Comparison of ENCODE assay signal across 11 mouse cellular contexts in genomic region chr11:72025843-72026242, GRCm38 (mm10). TPM values are rescaled to one million over a fixed set of nuclear protein-coding genes. Genes with fewer than 3 reads are reported as not detected.
DNase-seq lines count a peak whose midpoint lies in the region; ATAC-seq and TF ChIP-seq lines count a peak whose summit lies in the region.
"Had no signal": no experiment of that assay in that cellular context is flagged by ENCODE, and none has a peak within 500 bp of the region (broad histone marks: within the 10 kb centered on the region; RNA-seq: fewer than 3 reads in every experiment).

No protein-coding gene starts in this region.

- DNase-seq in B cell, adult 2 months, result peak; percentile 20 to 22
- DNase-seq in Patski (ENCODE audit: low read depth, low spot score), result no peak
- peak in 1 of 3 experiments; percentile 11 for DNase-seq in liver, embryonic 14.5 days (ENCODE audit: low read depth in 3 of 3, low spot score in 3 of 3)
- no peak for DNase-seq in adrenal gland, adult 8-10 months
- DNase-seq in frontal cortex, postnatal 36 days (ENCODE audit: low spot score in 2 of 2), result no peak
- DNase-seq: adrenal gland, postnatal 10 days; right cerebral cortex, postnatal 25 days had no signal

- no peaks in the 10 kb centered on the region for H3K27me3 ChIP-seq in intestine, postnatal 0 days (replicated peaks; ENCODE audit: control insufficient read depth, insufficient read depth, low read length)
- H3K27me3 ChIP-seq in intestine, embryonic 16.5 days (replicated peaks; ENCODE audit: control insufficient read depth, insufficient read depth, low read length), result peaks cover 3% of the 10 kb centered on the region; the same call in 1 of the 2 replicates
- peaks cover 3% of the 10 kb centered on the region for H3K27me3 ChIP-seq in Patski
- H3K27me3 ChIP-seq in liver, embryonic 14.5 days (ENCODE audit: control insufficient read depth, insufficient read depth, low read length), result no peaks in the 10 kb centered on the region

- H3K36me3 ChIP-seq in intestine, postnatal 0 days (ENCODE audit: control insufficient read depth, insufficient read depth), result no peaks in the 10 kb centered on the region
- no peaks in the 10 kb centered on the region for H3K36me3 ChIP-seq in intestine, embryonic 16.5 days (ENCODE audit: control insufficient read depth, insufficient read depth, low read length)
- no peaks in the 10 kb centered on the region for H3K36me3 ChIP-seq in liver, embryonic 14.5 days (replicated peaks; ENCODE audit: control insufficient read depth, insufficient read depth, low read depth)

- POLR2A ChIA-PET in Patski (lab: Charles Lee), result no interaction called here

- H3K4me1 ChIP-seq in intestine, postnatal 0 days (replicated peaks; ENCODE audit: control insufficient read depth, insufficient read depth, low read length), result no peaks in the 10 kb centered on the region
- no peaks in the 10 kb centered on the region for H3K4me1 ChIP-seq in intestine, embryonic 16.5 days (ENCODE audit: control insufficient read depth, insufficient read depth, low read length)
- peaks cover 0 to 4% of the 10 kb centered on the region in 2 experiments; a peak in 2 of 4 replicates for H3K4me1 ChIP-seq in liver, embryonic 14.5 days (replicated peaks; ENCODE audit: control insufficient read depth in 2 of 2, insufficient read depth in 2 of 2, low read length in 1 of 2)

- no peaks in the 10 kb centered on the region for H3K9me3 ChIP-seq in intestine, postnatal 0 days (ENCODE audit: control insufficient read depth)
- H3K9me3 ChIP-seq in intestine, embryonic 16.5 days (ENCODE audit: control insufficient read depth, low read length), result no peaks in the 10 kb centered on the region
- no peaks in the 10 kb centered on the region for H3K9me3 ChIP-seq in liver, embryonic 14.5 days (ENCODE audit: control insufficient read depth, low read length)

- 40% methylated on average over 5 of the region's 5 CpGs for whole genome bisulfite sequencing in intestine, postnatal 0 days
- WGBS in intestine, embryonic 16.5 days, result 41% methylated on average over 5 of the region's 5 CpGs
- WGBS in liver, embryonic 14.5 days (ENCODE audit: insufficient replicate concordance), result 22% methylated on average over 5 of the region's 5 CpGs

- no peak for ATAC-seq in intestine, postnatal 0 days
- no peak for ATAC-seq in intestine, embryonic 16.5 days
- peak; percentile 36 for ATAC-seq in Patski
- ATAC-seq in liver, embryonic 14.5 days (ENCODE audit: insufficient read depth), result no peak
- no peak for ATAC-seq in frontal cortex, adult (ENCODE audit: low TSS enrichment)
- ATAC-seq: forebrain, embryonic 16.5 days had no signal

- H3K4me2 ChIP-seq in intestine, postnatal 0 days (replicated peaks; ENCODE audit: low read depth), result no peak overlapping the region
- no peak overlapping the region for H3K4me2 ChIP-seq in intestine, embryonic 16.5 days (ENCODE audit: low read depth, low read length)
- no peak overlapping the region for H3K4me2 ChIP-seq in liver, embryonic 14.5 days (ENCODE audit: low read depth)

- CTCF ChIA-PET in Patski (lab: Charles Lee), result interaction anchor here (0.7 to 7.7 kb wide), 7 partner anchors 9 to 350 kb away, joined by 3 to 59 read pairs (median 4); partner anchors contain the start of genes Aipl1 and Pimreg

- no peak overlapping the region for H3K9ac ChIP-seq in intestine, postnatal 0 days (ENCODE audit: low read depth, low read length)
- H3K9ac ChIP-seq in intestine, embryonic 16.5 days (ENCODE audit: low read depth, low read length), result no peak overlapping the region
- no peak overlapping the region for H3K9ac ChIP-seq in liver, embryonic 14.5 days (replicated peaks)

- in situ Hi-C loops in Patski (cut with MboI; ENCODE audit: low pct_unique_long_range_greater_than_20kb), result loop anchor here (10.0 to 25.0 kb wide), 2 partner anchors 171 to 1014 kb away; partner anchors contain the start of genes Derl2, Dhx33 and Mis12

- no peak overlapping the region for H3K4me3 ChIP-seq in intestine, postnatal 0 days (ENCODE audit: low read depth, low read length)
- H3K4me3 ChIP-seq in intestine, embryonic 16.5 days (ENCODE audit: low read length), result no peak overlapping the region
- H3K4me3 ChIP-seq in liver, embryonic 14.5 days (ENCODE audit: insufficient read depth in 1 of 2, low read depth in 2 of 2, low read length in 2 of 2), result no peak overlapping the region

- TF ChIP-seq CTCF in intestine, postnatal 0 days (IDR thresholded peaks at IDR 0.05; ENCODE audit: low read depth), result peak; percentile 64
- TF ChIP-seq CTCF in Patski (IDR thresholded peaks at IDR 0.05), result no peak
- peak; percentile 57 for TF ChIP-seq CTCF in liver, embryonic 14.5 days (IDR thresholded peaks at IDR 0.05; ENCODE audit: low read depth)

- no peak overlapping the region for H3K27ac ChIP-seq in intestine, postnatal 0 days (ENCODE audit: low read depth, low read length)
- no peak overlapping the region for H3K27ac ChIP-seq in intestine, embryonic 16.5 days (ENCODE audit: low read length)
- no peak overlapping the region for H3K27ac ChIP-seq in liver, embryonic 14.5 days

- no peak for TF ChIP-seq EP300 in liver, embryonic 14.5 days (IDR thresholded peaks at IDR 0.05; ENCODE audit: low read depth)

RNA-seq across cellular contexts. Expression of gene Aipl1, which starts 11.5 kb away (rescaled TPM):
- polyA plus RNA-seq in intestine, postnatal 0 days (2015; fragmentation: Nextera tagmentation; extraction: Ambion mirVana), result 0.10 and 0.17 TPM in 2 replicates
- 0.29 TPM in 2 replicates for polyA plus RNA-seq in intestine, embryonic 16.5 days (2015; fragmentation: Nextera tagmentation; extraction: Ambion mirVana)
- polyA plus RNA-seq in Patski (2021), result 0.18 TPM
- 0.11 TPM in 2 replicates for polyA plus RNA-seq in liver, embryonic 14.5 days (2012; rRNA removed)
- polyA plus RNA-seq in liver, embryonic 14.5 days (2014; fragmentation: Nextera tagmentation; extraction: Ambion mirVana), result 0.11 and 0.14 TPM in 2 replicates
- not detected for total RNA-seq in adrenal gland, adult 8-10 months (2022)

RNA-seq across cellular contexts. Expression of gene Pimreg, which starts 16.0 kb away (rescaled TPM):
- polyA plus RNA-seq in intestine, postnatal 0 days (2015; fragmentation: Nextera tagmentation; extraction: Ambion mirVana), result 14.0 and 17.4 TPM in 2 replicates
- polyA plus RNA-seq in intestine, embryonic 16.5 days (2015; fragmentation: Nextera tagmentation; extraction: Ambion mirVana), result 61.4 and 76.9 TPM in 2 replicates
- 35.7 TPM for polyA plus RNA-seq in Patski (2021)
- polyA plus RNA-seq in liver, embryonic 14.5 days (2012; rRNA removed), result 12.1 and 13.0 TPM in 2 replicates
- polyA plus RNA-seq in liver, embryonic 14.5 days (2014; fragmentation: Nextera tagmentation; extraction: Ambion mirVana), result 18.5 and 21.4 TPM in 2 replicates
- total RNA-seq in adrenal gland, adult 8-10 months (2022), result 1 to 10 TPM; 1.6 to 4.4 (median 2.1) TPM

Comparison
In these comparisons a context has a peak if more than half of its experiments do, and no peak if none do; other contexts are left out.
1. DNase-seq: peak in B cell, adult 2 months (2 of 2); none in Patski (single experiment), adrenal gland, adult 8-10 months (single experiment) and frontal cortex, postnatal 36 days (0 of 2).